In genomic region chr9:116591071-116591470, GRCm38 (mm10) we compare ENCODE assay signal across 13 mouse cellular contexts.
DNase-seq lines count a peak whose midpoint lies in the region; ATAC-seq lines count a peak whose summit lies in the region.
"Had no signal": no experiment of that assay in that cellular context is flagged by ENCODE, and none has a peak within 500 bp of the region (broad histone marks: within the 10 kb centered on the region; RNA-seq: fewer than 3 reads in every experiment).

No protein-coding gene starts in this region.

- WGBS in forebrain, embryonic 13.5 days, result 86% methylated on average over 9 of the region's 9 CpGs

- no peak overlapping the region for H3K4me3 ChIP-seq in forebrain, embryonic 13.5 days
- H3K4me3 ChIP-seq: embryonic facial prominence, embryonic 15.5 days had no signal

- H3K4me1 ChIP-seq in forebrain, embryonic 13.5 days, result no peaks in the 10 kb centered on the region

- no peak overlapping the region for H3K4me2 ChIP-seq in forebrain, embryonic 13.5 days
- H3K4me2 ChIP-seq: embryonic facial prominence, embryonic 15.5 days had no signal

- no peaks in the 10 kb centered on the region for H3K27me3 ChIP-seq in forebrain, embryonic 13.5 days
- H3K27me3 ChIP-seq: embryonic facial prominence, embryonic 15.5 days had no signal

- no peak overlapping the region for H3K27ac ChIP-seq in forebrain, embryonic 13.5 days
- H3K27ac ChIP-seq: embryonic facial prominence, embryonic 15.5 days; macrophage had no signal

- intact Hi-C loops in gastrocnemius, postnatal 14 days (cut with DNase I; ENCODE audit: low total_unique reads), result no loop called here
- intact Hi-C loops in left cerebral cortex, postnatal 36 days (cut with DNase I), result no loop called here

- no peaks in the 10 kb centered on the region for H3K36me3 ChIP-seq in forebrain, embryonic 13.5 days (ENCODE audit: poor library complexity, severe bottlenecking)
- H3K36me3 ChIP-seq: embryonic facial prominence, embryonic 15.5 days had no signal

- peak; percentile 46 for DNase-seq in right cerebral cortex, adult 2 months (ENCODE audit: low spot score in 2 of 2)
- no peak for DNase-seq in right cerebral cortex, postnatal 14 days
- DNase-seq in gastrocnemius, postnatal 14 days, result peak; percentile 52
- peak; percentile 15 to 23 for DNase-seq in left cerebral cortex, postnatal 36 days (ENCODE audit: low spot score in 2 of 2)
- peak; percentile 26 for DNase-seq in telencephalon, adult 2 months (ENCODE audit: low read depth, low spot score)
- DNase-seq in spleen, postnatal 14 days (ENCODE audit: low spot score in 2 of 2), result no peak
- DNase-seq in layer of hippocampus, postnatal 10 days (ENCODE audit: low spot score in 2 of 2), result no peak
- DNase-seq: cerebellum, adult 8-10 months; kidney, adult 18-20 months; thymus, postnatal 4 days had no signal

- no peak for ATAC-seq in forebrain, embryonic 13.5 days

- no peak overlapping the region for H3K9ac ChIP-seq in forebrain, embryonic 13.5 days
- H3K9ac ChIP-seq: embryonic facial prominence, embryonic 15.5 days had no signal

- 0 out of 2 replicates have a peak, but pooled peaks cover 6% of the 10 kb centered on the region for H3K9me3 ChIP-seq in forebrain, embryonic 13.5 days (replicated peaks)
- H3K9me3 ChIP-seq: embryonic facial prominence, embryonic 15.5 days had no signal

Comparison
In these comparisons a context has a peak if more than half of its experiments do, and no peak if none do; other contexts are left out.
1. DNase-seq: peak in right cerebral cortex, adult 2 months (2 of 2), gastrocnemius, postnatal 14 days (single experiment), left cerebral cortex, postnatal 36 days (2 of 2) and telencephalon, adult 2 months (single experiment); none in right cerebral cortex, postnatal 14 days (single experiment), spleen, postnatal 14 days (0 of 2) and layer of hippocampus, postnatal 10 days (0 of 2).